Mouse (Mus musculus): ENCODE data around the gene Fh1.

The Fh1 gene

DNA sequence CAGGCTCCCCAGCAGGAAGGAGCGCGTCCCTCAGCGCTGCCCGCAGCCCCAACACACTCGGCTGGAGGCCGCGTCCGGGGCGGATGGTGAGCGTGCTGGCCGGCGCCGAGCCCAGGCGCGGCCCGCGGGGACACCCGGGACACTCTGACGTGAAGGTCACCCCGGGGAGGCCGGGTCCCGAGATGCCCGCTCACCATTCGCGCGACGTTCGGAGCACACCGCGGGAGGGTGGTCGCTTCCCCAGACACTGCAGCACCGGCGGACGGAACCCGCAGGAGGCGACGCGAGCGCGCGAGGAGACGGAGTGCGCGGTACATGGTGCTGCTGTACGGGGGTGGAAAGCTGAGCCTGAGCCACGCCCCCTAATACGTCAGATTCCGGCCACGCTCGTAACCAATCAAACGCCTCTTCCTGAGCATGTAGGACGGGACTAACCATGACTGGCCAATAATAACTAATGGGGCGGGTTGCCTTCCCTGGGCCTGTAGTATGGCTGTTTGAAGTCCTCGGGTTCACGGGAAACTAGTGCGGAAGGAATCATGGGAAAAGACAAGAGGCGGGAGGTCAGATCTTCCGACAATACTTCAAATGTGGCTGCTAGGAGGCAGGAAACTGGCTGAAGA lies at the start of gene Fh1:
TSS of gene Fh1 (minus strand) at position 379 of the 623 bp plus-strand sequence.
- in situ Hi-C loops (cut with MboI, MseI): loop anchor here (5.0 to 25.0 kb wide), 5 partner anchors 42 to 1637 kb away; partner anchors contain the start of genes Akt3 (in 1 of the 2), Chml (in 1 of the 2), Exo1 (in 1 of the 2) and Opn3 (in 1 of the 2)

GRCm38 (mm10) chr1:175675116-175675515 lies 49.7 kb upstream of the Fh1 start:
- in situ Hi-C loops (cut with MboI, MseI): no loop called here

DNA sequence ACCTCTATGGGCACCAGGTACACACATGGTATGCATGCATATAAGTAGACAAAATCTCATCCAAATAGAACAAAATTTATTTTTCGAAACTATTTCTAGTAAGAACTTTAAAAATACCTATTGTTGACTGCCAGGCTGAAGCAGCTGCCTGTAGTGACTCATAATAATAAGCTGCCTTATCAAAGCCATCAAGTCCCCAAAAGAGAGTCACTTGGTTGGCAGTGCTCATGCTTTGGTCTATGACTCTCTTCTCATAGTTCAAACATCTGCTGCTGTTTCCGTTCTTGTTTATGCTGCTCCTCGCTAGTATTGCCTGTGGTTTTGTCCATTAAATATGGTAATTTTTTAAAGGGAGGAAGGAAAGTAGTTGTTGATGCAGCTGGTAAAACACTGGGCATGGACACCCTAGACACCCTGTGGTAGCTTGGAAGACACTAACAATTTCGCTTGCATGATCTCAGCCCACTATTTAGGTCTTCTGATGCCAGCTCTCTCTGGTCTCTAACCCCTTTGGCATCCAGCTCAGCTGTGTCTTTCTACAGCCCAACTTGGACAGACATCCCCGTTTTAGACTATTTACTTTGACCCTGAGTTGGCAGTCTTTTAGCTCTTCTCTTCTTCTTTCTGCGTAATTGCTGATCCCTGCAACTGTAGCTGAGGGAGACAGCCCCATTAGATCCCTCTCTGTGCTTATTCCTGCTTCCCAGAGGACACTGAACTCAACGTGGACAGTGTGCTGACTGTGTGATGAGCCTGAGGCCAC lies 48.3 kb upstream of the Fh1 start:
- in situ Hi-C loops (cut with MboI, MseI): loop anchor here in 1 of 2 experiments (25.0 kb wide), 1 partner anchor 1139 kb away; the partner anchor contains the start of genes Cep170 and Sdccag8

DNA sequence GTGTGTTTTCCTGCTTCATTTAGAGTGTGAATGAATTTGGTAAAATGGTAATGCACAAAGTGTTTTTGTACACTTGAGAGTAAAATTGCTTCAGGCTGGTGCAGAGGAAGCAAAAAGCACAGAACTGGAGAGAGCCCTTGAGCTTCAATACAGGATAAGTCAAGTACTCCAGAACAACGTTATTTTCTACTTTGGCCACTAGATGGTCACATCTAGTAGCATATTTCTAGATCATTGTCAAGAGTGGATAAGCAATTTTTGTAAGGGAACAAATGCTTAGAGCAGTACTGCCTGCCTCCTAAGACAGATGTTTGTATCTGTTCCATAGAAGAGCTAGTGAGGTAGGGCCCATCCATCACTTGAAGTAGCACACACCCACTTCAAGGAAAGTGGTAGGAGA lies 46.2 kb upstream of the Fh1 start:
- in situ Hi-C loops (cut with MboI, MseI): loop anchor here in 1 of 2 experiments (25.0 kb wide), 1 partner anchor 1141 kb away; the partner anchor contains the start of genes Cep170 and Sdccag8

- in situ Hi-C loops (cut with MboI, MseI): loop anchor here in 1 of 2 experiments (25.0 kb wide), 1 partner anchor 1142 kb away; the partner anchor contains the start of genes Cep170 and Sdccag8
These were observed 44.6 kb upstream of the Fh1 start for GRCm38 (mm10) chr1:175670042-175670441.

DNA sequence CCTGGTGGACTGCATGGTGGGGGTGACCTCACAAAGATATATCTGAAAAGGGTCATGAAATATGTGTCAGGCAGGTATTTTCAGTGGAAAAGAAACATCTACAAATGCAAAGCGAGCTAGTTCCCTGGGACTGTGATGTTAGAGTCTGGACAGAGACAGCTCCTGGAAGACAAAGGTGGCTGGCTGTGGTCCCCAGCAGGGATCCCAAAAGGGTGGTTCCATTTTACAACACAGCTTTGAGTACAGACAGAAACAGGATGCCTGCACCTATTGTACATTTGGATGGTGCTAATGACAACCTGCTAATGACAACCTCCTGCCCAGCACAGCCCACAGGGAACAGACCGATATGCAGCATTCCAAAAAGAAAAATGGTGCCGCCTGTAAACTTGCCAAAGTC lies 44.0 kb upstream of the Fh1 start:
- in situ Hi-C loops (cut with MboI, MseI): loop anchor here in 1 of 2 experiments (5.0 to 25.0 kb wide), 2 partner anchors 42 to 1143 kb away; partner anchors contain the start of genes Cep170, Fh1 and Sdccag8

DNA sequence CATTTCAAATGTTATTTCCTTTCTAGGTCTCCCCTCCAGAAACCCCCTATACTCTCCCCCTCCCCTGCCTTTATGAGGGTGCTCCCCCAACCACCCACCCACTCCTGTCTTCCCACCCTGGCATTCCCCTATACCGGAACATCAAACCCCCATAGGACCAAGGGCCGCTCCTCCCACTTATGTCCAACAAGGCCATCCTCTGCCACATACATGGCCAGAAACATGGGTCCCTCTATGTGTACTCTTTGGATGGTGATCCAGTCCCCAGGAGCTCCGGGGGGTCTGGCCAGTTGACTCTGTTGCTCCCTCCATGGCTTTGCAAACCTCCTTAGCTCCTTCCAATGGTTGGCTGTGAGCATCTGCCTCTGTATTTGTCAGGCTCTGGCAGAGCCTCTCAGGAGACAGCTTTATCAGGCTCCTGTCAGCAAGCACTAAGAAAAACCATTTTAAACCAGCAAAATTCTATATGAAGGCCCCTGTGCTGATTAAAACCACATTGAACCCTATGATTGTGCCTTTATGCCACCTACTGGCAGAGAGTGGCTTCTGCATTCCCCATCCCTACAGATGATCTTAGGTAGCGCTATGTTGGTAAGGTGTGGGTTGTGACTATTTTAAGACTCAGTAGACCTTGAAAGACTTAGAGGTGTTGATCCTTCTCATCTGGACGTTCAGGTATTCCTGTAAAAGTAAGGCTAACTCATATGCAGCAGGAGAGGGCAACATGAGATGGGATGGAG lies 43.4 kb upstream of the Fh1 start:
- in situ Hi-C loops (cut with MboI, MseI): loop anchor here in 1 of 2 experiments (5.0 to 25.0 kb wide), 2 partner anchors 42 to 1143 kb away; partner anchors contain the start of genes Cep170, Fh1 and Sdccag8

GRCm38 (mm10) chr1:175659900-175660299 lies 34.5 kb upstream of the Fh1 start:
- in situ Hi-C loops (cut with MboI, MseI): loop anchor here in 1 of 2 experiments (25.0 kb wide), 1 partner anchor 1152 kb away; the partner anchor contains the start of genes Cep170 and Sdccag8

GRCm38 (mm10) chr1:175648615-175649014 lies 23.2 kb upstream of the Fh1 start:
- in situ Hi-C loops (cut with MboI, MseI): loop anchor here in 1 of 2 experiments (25.0 kb wide), 1 partner anchor 1614 kb away; the partner anchor contains the start of gene Akt3

DNA sequence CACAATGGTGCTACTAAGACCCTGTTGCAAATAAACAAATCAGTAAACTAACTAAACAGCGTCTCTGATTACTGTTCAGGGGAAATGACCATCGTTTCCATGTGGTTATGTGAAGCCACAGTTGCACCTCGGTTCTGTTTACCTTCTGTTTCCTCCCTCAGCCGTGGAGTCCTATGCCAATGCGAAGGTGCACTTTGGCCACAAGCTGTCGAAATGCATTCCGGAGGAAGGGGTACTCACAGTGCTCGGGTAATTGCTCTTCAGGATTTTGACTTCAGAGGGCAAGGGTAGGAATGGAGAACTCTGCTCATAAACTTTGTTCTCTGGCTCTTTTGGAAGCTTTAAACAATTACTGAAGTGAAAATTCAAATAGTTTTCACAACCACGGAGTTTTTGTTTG lies 21.5 kb upstream of the Fh1 start:
- in situ Hi-C loops (cut with MboI, MseI): loop anchor here in 1 of 2 experiments (25.0 kb wide), 1 partner anchor 1615 kb away; the partner anchor contains the start of gene Akt3

- in situ Hi-C loops (cut with MboI, MseI): loop anchor here in 1 of 2 experiments (25.0 kb wide), 1 partner anchor 1619 kb away; the partner anchor contains the start of gene Akt3
These were observed 18.2 kb upstream of the Fh1 start for GRCm38 (mm10) chr1:175643496-175644265.

DNA sequence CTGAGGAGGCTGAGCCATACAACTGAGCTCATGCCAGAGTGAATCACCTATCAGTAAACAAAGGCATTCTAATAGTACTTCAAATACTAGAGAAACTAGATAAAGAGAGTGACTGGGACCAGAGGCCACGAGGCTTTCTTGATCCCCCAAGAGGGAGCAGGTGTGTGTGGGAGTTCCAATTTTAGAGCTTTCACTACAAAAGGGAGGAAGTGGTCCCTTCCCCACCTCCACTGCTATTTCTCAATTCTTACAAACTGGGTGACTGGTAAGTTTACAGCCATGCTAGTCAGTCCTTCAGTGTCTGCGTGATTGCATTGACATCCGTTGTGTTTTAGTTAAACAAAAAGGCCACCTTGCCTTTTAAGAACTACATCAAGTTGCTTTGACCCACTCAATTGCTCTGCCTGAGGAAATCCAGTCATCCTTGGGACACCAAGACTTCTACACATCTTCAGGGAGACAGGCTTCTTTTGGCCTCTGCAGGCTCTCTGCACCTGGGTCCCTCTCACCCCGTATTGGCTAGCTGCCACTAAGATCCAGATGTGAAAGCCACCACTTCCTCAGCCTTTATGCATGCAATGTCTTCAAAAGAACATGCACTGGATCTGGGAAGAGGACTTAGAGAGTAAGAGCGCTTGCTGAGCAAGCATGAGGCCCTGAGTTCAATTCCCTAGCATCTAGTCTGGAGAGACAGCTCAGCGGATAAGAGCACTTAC lies 15.2 kb upstream of the Fh1 start:
- in situ Hi-C loops (cut with MboI, MseI): loop anchor here in 1 of 2 experiments (25.0 kb wide), 1 partner anchor 1622 kb away; the partner anchor contains the start of gene Akt3

GRCm38 (mm10) chr1:175639072-175639471 lies 13.6 kb upstream of the Fh1 start:
- in situ Hi-C loops (cut with MboI, MseI): loop anchor here in 1 of 2 experiments (25.0 kb wide), 1 partner anchor 1623 kb away; the partner anchor contains the start of gene Akt3

DNA sequence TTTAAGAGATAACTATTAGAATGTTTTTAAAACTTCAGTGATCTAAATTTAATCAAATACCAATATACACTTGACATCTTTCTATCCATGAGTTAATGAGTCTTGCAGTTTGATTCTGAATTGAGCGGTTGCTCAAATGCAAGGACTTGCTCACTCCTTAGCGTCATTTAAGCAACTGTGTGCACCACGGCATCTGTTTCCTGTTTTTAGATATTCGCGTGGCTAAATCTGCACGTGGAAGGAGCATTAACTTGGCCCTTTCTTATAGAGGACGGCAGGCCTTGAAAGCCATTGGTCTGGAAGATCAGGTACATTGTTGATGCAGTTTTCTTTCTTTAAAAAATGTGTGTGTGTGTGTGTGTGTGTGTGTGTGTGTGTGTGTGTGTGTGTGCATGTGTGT lies 12.2 kb upstream of the Fh1 start:
- in situ Hi-C loops (cut with MboI, MseI): loop anchor here in 1 of 2 experiments (25.0 kb wide), 1 partner anchor 1625 kb away; the partner anchor contains the start of gene Akt3

DNA sequence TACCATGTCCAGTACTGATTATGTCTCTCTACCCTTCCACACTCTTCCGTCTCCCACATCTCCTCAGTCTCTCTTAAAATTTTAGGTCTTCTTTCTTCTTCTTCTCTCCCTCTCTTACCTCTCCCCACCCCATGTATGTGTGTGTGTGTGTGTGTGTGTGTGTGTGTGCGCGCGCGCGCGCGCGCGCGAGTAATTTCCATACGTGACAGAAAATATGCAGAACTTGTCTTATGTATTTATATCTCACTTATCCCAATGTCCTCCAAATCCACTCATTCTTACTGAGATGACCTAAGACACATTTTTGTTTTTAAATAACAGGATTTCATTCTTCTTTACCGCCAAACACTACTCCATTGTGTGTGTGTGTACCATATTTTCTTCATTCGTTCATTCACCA lies 7.0 kb upstream of the Fh1 start:
- in situ Hi-C loops (cut with MboI, MseI): loop anchor here (5.0 to 25.0 kb wide), 2 partner anchors 60 to 1630 kb away; partner anchors contain the start of genes Akt3 (in 1 of the 2), Chml (in 1 of the 2) and Opn3 (in 1 of the 2)

GRCm38 (mm10) chr1:175631721-175632221 lies 6.3 kb upstream of the Fh1 start:
- in situ Hi-C loops (cut with MboI, MseI): loop anchor here (5.0 to 25.0 kb wide), 2 partner anchors 61 to 1631 kb away; partner anchors contain the start of genes Akt3 (in 1 of the 2), Chml (in 1 of the 2) and Opn3 (in 1 of the 2)

DNA sequence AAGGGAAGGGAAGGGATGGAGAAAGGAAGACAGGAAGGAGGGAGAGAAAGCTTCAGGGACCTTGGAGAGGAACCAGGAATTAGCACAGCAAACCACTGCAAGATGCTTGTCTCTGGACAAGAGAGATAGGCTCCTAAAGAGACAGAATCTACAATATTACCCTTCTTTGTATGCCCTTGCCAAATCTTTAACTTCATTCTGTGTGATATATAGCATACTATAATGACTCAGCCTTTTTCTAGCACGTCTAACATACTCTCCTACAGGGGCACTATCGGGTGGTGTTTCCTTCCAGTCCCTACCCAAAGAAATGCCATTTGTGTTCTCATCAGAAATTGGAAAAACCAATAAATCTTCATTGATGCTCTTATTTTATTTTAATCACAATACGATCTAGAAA lies 5.6 kb upstream of the Fh1 start:
- in situ Hi-C loops (cut with MboI, MseI): loop anchor here (5.0 to 25.0 kb wide), 2 partner anchors 61 to 1631 kb away; partner anchors contain the start of genes Akt3 (in 1 of the 2), Chml (in 1 of the 2) and Opn3 (in 1 of the 2)

GRCm38 (mm10) chr1:175630345-175630744 lies 4.9 kb upstream of the Fh1 start:
- in situ Hi-C loops (cut with MboI, MseI): loop anchor here (5.0 to 25.0 kb wide), 2 partner anchors 62 to 1632 kb away; partner anchors contain the start of genes Akt3 (in 1 of the 2), Chml (in 1 of the 2) and Opn3 (in 1 of the 2)
